Mouse (Mus musculus): ENCODE data around the gene Btbd1. TPM values are rescaled to one million over a fixed set of nuclear protein-coding genes. Genes with fewer than 3 reads are reported as not detected.

Btbd1 gene
- polyA plus RNA-seq, 1 experiment from 2014 or later: 134 TPM

Other genes with a start within 250 kb of the Btbd1 start
- 19.1 and 21.7 TPM in 2 replicates for gene Homer2, start 121.9 kb downstream of the Btbd1 start, polyA plus RNA-seq (2014; fragmentation: Nextera tagmentation; extraction: Ambion mirVana)
- gene Ramac, start 66.5 kb downstream of the Btbd1 start, polyA plus RNA-seq (2014; fragmentation: Nextera tagmentation; extraction: Ambion mirVana): 151 and 157 TPM in 2 replicates
- 48.8 and 57.5 TPM in 2 replicates for gene 3110040N11Rik, start 40.0 kb downstream of the Btbd1 start, polyA plus RNA-seq (2014; fragmentation: Nextera tagmentation; extraction: Ambion mirVana)
- gene Gm10160, start 26.4 kb upstream of the Btbd1 start, polyA plus RNA-seq (2014; fragmentation: Nextera tagmentation; extraction: Ambion mirVana): not detected in 2 replicates
- gene Tm6sf1, start 29.6 kb upstream of the Btbd1 start, polyA plus RNA-seq (2014; fragmentation: Nextera tagmentation; extraction: Ambion mirVana): 6.7 and 10.9 TPM in 2 replicates
- gene Hdgfl3, start 105.0 kb upstream of the Btbd1 start, polyA plus RNA-seq (2014; fragmentation: Nextera tagmentation; extraction: Ambion mirVana): 99.2 and 99.4 TPM in 2 replicates
- gene Bnc1, start 162.9 kb upstream of the Btbd1 start, polyA plus RNA-seq (2014; fragmentation: Nextera tagmentation; extraction: Ambion mirVana): 0.27 and 0.30 TPM in 2 replicates

Measured in midbrain, embryonic 14.5 days (tissue).